Comparison of ENCODE assay signal across 9 mouse cellular contexts in the genomic region with DNA sequence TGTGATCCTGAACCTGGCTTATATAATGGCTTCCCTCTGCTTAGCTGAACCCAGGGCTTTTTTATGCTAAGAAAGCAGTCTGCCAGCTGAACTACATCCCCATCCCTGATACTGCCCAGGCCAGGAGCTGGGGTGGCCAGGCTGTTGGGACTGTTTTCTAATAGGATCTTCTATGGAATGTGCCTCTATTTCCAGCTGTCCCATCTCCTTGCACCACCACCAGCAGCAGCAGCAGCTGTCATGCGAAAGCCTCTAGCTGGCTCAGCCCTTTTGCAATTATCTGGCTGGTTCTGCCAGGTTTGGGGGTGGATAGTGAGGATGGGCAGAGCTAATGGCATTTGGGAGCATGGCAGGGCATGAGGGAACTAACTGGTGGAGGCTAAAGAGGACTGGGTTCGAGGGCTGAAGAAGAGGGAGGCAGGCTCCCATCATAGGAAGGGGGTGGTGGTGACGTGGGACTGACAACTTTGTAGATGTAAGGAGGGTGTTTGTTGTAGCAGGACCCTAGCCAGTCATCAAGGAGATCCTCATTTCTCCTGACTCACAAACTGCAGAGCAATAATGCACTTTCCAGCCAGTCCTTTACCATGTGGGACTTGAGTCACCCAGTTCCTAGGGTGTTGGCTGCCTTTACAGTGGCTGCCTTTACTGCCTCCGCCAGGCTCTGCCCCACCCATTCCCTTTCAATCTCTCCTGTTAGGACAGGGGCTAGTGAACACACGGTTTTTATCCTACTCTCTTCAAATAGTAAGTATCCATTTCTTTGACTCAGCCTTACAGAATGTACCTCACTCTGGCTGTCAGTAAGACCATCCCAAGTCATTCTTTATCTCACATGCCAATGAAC. TPM values are rescaled to one million over a fixed set of nuclear protein-coding genes. Genes with fewer than 3 reads are reported as not detected.
A peak's percentile ranks its signal among the peaks of the same experiment; 100 is the strongest.
DNase-seq lines count a peak whose midpoint lies in the region; ATAC-seq and TF ChIP-seq lines count a peak whose summit lies in the region.
"Had no signal": no experiment of that assay in that cellular context is flagged by ENCODE, and none has a peak within 500 bp of the region (broad histone marks: within the 10 kb centered on the region; RNA-seq: fewer than 3 reads in every experiment).

No protein-coding gene starts in this region.

- H3K9me3 ChIP-seq in heart, embryonic 14.5 days (ENCODE audit: control insufficient read depth, low read length): no peaks in the 10 kb centered on the region

- no peak overlapping the region for H3K4me2 ChIP-seq in heart, embryonic 14.5 days (ENCODE audit: low read length)

- peak overlapping the region; percentile 44; the same call in 1 of the 2 replicates for H3K9ac ChIP-seq in heart, embryonic 14.5 days (ENCODE audit: low read length)

- TF ChIP-seq POLR2A in embryonic fibroblast, embryonic 13.5 days (IDR thresholded peaks at IDR 0.05; ENCODE audit: low read depth, low read length): no peak; the same call in 1 of the 2 replicates

- no peak for DNase-seq in heart, postnatal 14 days
- DNase-seq in Muller cell, postnatal 12 days (ENCODE audit: inconsistent ontology term): peak; percentile 89
- DNase-seq in lung, postnatal 4 days: peak; percentile 43 to 78
- DNase-seq in spleen, postnatal 14 days (ENCODE audit: low spot score in 2 of 2): no peak
- no peak for DNase-seq in ovary, postnatal 14 days (ENCODE audit: low spot score)
- no peak for DNase-seq in spleen, postnatal 4 days (ENCODE audit: low spot score in 2 of 2)

- H3K27me3 ChIP-seq in heart, embryonic 14.5 days (ENCODE audit: control insufficient read depth, insufficient read depth, low read length): no peaks in the 10 kb centered on the region

- intact Hi-C loops in heart, postnatal 14 days (cut with DNase I): no loop called here

- peak overlapping the region; percentile 15 to 48; a peak in 2 of 4 replicates for H3K27ac ChIP-seq in heart, embryonic 14.5 days (replicated peaks in 1 of 2; ENCODE audit: control insufficient read depth in 1 of 2, insufficient read depth in 1 of 2, low read depth in 2 of 2, low read length in 2 of 2)
- peak overlapping the region; percentile 96 for H3K27ac ChIP-seq in embryonic fibroblast, embryonic 13.5 days (ENCODE audit: insufficient read depth, low read length)
- H3K27ac ChIP-seq: left cerebral cortex, adult 2 months had no signal

- 25% methylated on average over 5 of the region's 5 CpGs for WGBS in heart, embryonic 14.5 days

- peaks cover 36 to 54% of the 10 kb centered on the region in 2 experiments for H3K4me1 ChIP-seq in heart, embryonic 14.5 days (ENCODE audit: control insufficient read depth in 2 of 2, insufficient read depth in 2 of 2, low read length in 2 of 2)
- peaks cover 44% of the 10 kb centered on the region for H3K4me1 ChIP-seq in embryonic fibroblast, embryonic 13.5 days (ENCODE audit: control insufficient read depth, insufficient read depth, low read length)

- ATAC-seq in heart, embryonic 14.5 days (ENCODE audit: insufficient number of reproducible peaks, insufficient read depth, low FRiP score, low read depth): no peak

- no peak for TF ChIP-seq CTCF in embryonic fibroblast, embryonic 13.5 days (IDR thresholded peaks at IDR 0.05; ENCODE audit: borderline replicate concordance, insufficient read depth, low read length)

- H3K36me3 ChIP-seq in heart, embryonic 14.5 days (ENCODE audit: control insufficient read depth, insufficient read depth, low read length): peaks cover 36% of the 10 kb centered on the region

- H3K4me3 ChIP-seq in heart, embryonic 14.5 days (ENCODE audit: control insufficient read depth in 1 of 2, insufficient read depth in 1 of 2, low read depth in 1 of 2, low read length in 2 of 2): no peak overlapping the region
- H3K4me3 ChIP-seq in embryonic fibroblast, embryonic 13.5 days (ENCODE audit: insufficient read depth, low read length): no peak overlapping the region
- H3K4me3 ChIP-seq: left cerebral cortex, adult 2 months had no signal

RNA-seq across cellular contexts. Expression of gene Ahnak, which starts 6.6 kb away (rescaled TPM):
- polyA plus RNA-seq in heart, embryonic 14.5 days (2014; fragmentation: Nextera tagmentation; extraction: Ambion mirVana): 29.4 and 30.6 TPM in 2 replicates
- total RNA-seq in heart, postnatal 14 days (2021): 100 to 1,000 TPM; 288 to 310 TPM
- polyA plus RNA-seq in embryonic fibroblast, embryonic 13.5 days (2011; ENCODE audit: insufficient read length, low read depth, missing spikeins): 559 and 687 TPM in 2 replicates

RNA-seq across cellular contexts. Expression of gene Eef1g, which starts 15.7 kb away (rescaled TPM):
- 234 and 253 TPM in 2 replicates for polyA plus RNA-seq in heart, embryonic 14.5 days (2014; fragmentation: Nextera tagmentation; extraction: Ambion mirVana)
- total RNA-seq in heart, postnatal 14 days (2021): 100 to 1,000 TPM; 220 to 273 TPM
- 882 and 905 TPM in 2 replicates for polyA plus RNA-seq in embryonic fibroblast, embryonic 13.5 days (2011; ENCODE audit: insufficient read length, low read depth, missing spikeins)

RNA-seq across cellular contexts. Expression of gene Tut1, which starts 28.9 kb away (rescaled TPM):
- polyA plus RNA-seq in heart, embryonic 14.5 days (2014; fragmentation: Nextera tagmentation; extraction: Ambion mirVana): 14.5 and 15.6 TPM in 2 replicates
- total RNA-seq in heart, postnatal 14 days (2021): 1 to 10 TPM; 7.6 TPM
- 16.8 and 19.7 TPM in 2 replicates for polyA plus RNA-seq in embryonic fibroblast, embryonic 13.5 days (2011; ENCODE audit: insufficient read length, low read depth, missing spikeins)

RNA-seq across cellular contexts. Expression of gene Mta2, which starts 40.9 kb away (rescaled TPM):
- polyA plus RNA-seq in heart, embryonic 14.5 days (2014; fragmentation: Nextera tagmentation; extraction: Ambion mirVana): 19.8 and 26.5 TPM in 2 replicates
- 10 to 100 TPM; 42.1 to 44.8 TPM for total RNA-seq in heart, postnatal 14 days (2021)
- 101 and 102 TPM in 2 replicates for polyA plus RNA-seq in embryonic fibroblast, embryonic 13.5 days (2011; ENCODE audit: insufficient read length, low read depth, missing spikeins)

RNA-seq across cellular contexts. Expression of gene Eml3, which starts 53.2 kb away (rescaled TPM):
- 9.0 TPM in 2 replicates for polyA plus RNA-seq in heart, embryonic 14.5 days (2014; fragmentation: Nextera tagmentation; extraction: Ambion mirVana)
- total RNA-seq in heart, postnatal 14 days (2021): 10 to 100 TPM; 12.5 to 16.2 TPM
- polyA plus RNA-seq in embryonic fibroblast, embryonic 13.5 days (2011; ENCODE audit: insufficient read length, low read depth, missing spikeins): 26.2 and 28.2 TPM in 2 replicates

Comparison
In these comparisons a context has a peak if more than half of its experiments do, and no peak if none do; other contexts are left out.
1. DNase-seq: peak in Muller cell, postnatal 12 days (single experiment) and lung, postnatal 4 days (2 of 2); none in heart, postnatal 14 days (0 of 2), spleen, postnatal 14 days (0 of 2), ovary, postnatal 14 days (single experiment) and spleen, postnatal 4 days (0 of 2).
2. RNA of gene Ahnak, which starts 6.6 kb away (polyA plus RNA-seq): 559 to 687 TPM in embryonic fibroblast, embryonic 13.5 days; 29.4 to 30.6 TPM in heart, embryonic 14.5 days; every median in the first group is over 10 times any median in the second.